ENCODE assay signal across 8 mouse cellular contexts in the genomic region with DNA sequence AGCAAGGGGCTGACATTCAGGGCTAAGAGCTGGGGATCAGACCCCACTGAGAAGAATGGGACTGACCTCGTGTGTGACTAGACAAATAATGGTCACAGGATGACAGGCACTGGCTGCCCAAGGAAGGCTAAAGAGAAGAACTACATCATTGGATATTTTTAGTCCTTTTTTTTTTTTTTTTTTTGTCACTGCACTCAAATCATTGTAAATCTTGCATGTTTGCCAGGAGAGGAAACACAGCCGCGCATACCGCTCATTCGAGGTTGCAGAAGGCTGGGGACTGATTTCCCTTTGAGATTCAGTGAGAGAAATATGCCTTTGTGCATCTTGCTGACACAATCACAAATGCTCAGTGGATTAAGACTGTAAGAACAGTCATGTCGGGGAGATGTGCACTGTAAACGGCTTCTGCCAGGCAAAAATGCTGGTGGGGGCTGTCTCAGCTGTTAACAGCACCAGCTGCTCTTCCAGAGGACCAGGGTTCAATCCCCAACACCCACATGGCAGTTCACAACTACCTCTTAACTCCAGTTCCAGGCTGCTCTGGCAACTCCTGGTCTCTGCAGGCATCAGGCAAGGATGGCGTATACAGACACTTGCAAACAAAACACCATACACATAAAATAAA. TPM values are rescaled to one million over a fixed set of nuclear protein-coding genes. Genes with fewer than 3 reads are reported as not detected.
A peak's percentile ranks its signal among the peaks of the same experiment; 100 is the strongest.
DNase-seq lines count a peak whose midpoint lies in the region; ATAC-seq lines count a peak whose summit lies in the region.

No protein-coding gene starts in this region.

- DNase-seq in kidney, adult 11 months, result peak; percentile 44
- no peak for DNase-seq in kidney, adult 18-20 months
- peak; percentile 62 for DNase-seq in adrenal gland, postnatal 14 days
- DNase-seq in cerebellum, adult 9-10 months, result no peak
- no peak for DNase-seq in gastrocnemius, adult 8-10 months (ENCODE audit: low spot score in 2 of 2)
- DNase-seq in gastrocnemius, postnatal 10 days, result no peak

- no peak overlapping the region for H3K4me3 ChIP-seq in heart, embryonic 12.5 days
- no peak overlapping the region for H3K4me3 ChIP-seq in limb, embryonic 15.5 days

- peak overlapping the region; percentile 39 for H3K4me2 ChIP-seq in heart, embryonic 12.5 days
- no peak overlapping the region for H3K4me2 ChIP-seq in limb, embryonic 15.5 days

- no peaks in the 10 kb centered on the region for H3K27me3 ChIP-seq in heart, embryonic 12.5 days (replicated peaks)
- H3K27me3 ChIP-seq in limb, embryonic 15.5 days, result no peaks in the 10 kb centered on the region

- no peak for ATAC-seq in heart, embryonic 12.5 days (ENCODE audit: insufficient number of reproducible peaks, low FRiP score)
- ATAC-seq in limb, embryonic 15.5 days (ENCODE audit: insufficient number of reproducible peaks, low FRiP score, low TSS enrichment, low read depth), result no peak

- H3K9me3 ChIP-seq in heart, embryonic 12.5 days (replicated peaks), result no peaks in the 10 kb centered on the region
- no peaks in the 10 kb centered on the region for H3K9me3 ChIP-seq in limb, embryonic 15.5 days

- H3K9ac ChIP-seq in heart, embryonic 12.5 days, result no peak overlapping the region; the same call in 1 of the 2 replicates
- no peak overlapping the region for H3K9ac ChIP-seq in limb, embryonic 15.5 days

- peak overlapping the region; percentile 84 for H3K27ac ChIP-seq in heart, embryonic 12.5 days (ENCODE audit: poor library complexity, severe bottlenecking)
- H3K27ac ChIP-seq in limb, embryonic 15.5 days, result peak overlapping the region; percentile 67

- H3K4me1 ChIP-seq in heart, embryonic 12.5 days (replicated peaks), result peaks cover 67% of the 10 kb centered on the region
- peaks cover 62% of the 10 kb centered on the region for H3K4me1 ChIP-seq in limb, embryonic 15.5 days

- no peaks in the 10 kb centered on the region for H3K36me3 ChIP-seq in heart, embryonic 12.5 days
- H3K36me3 ChIP-seq in limb, embryonic 15.5 days, result no peaks in the 10 kb centered on the region

- 24% methylated on average over 8 of the region's 8 CpGs for WGBS in heart, embryonic 12.5 days
- WGBS in limb, embryonic 15.5 days, result 36% methylated on average over 8 of the region's 8 CpGs

RNA-seq across cellular contexts. Expression of gene Rassf3, which starts 4.5 kb away (rescaled TPM):
- 40.1 and 41.1 TPM in 2 replicates for total RNA-seq in adrenal gland, postnatal 14 days (2021)
- 27.0 and 28.1 TPM in 2 replicates for polyA plus RNA-seq in heart, embryonic 12.5 days (2016; fragmentation: Nextera tagmentation; extraction: Ambion mirVana)
- polyA plus RNA-seq in limb, embryonic 15.5 days (2015; fragmentation: Nextera tagmentation; extraction: Ambion mirVana), result 17.3 and 17.8 TPM in 2 replicates
- 10 to 100 TPM; 23.3 to 43.2 (median 31.1) TPM for total RNA-seq in gastrocnemius, adult 8-10 months (2022)
- total RNA-seq in gastrocnemius, postnatal 10 days (2021), result 10 to 100 TPM; 53.4 to 54.4 TPM

Comparison
In these comparisons a context has a peak if more than half of its experiments do, and no peak if none do; other contexts are left out.
1. DNase-seq: peak in kidney, adult 11 months (single experiment) and adrenal gland, postnatal 14 days (single experiment); none in kidney, adult 18-20 months (single experiment), cerebellum, adult 9-10 months (single experiment), gastrocnemius, adult 8-10 months (0 of 2) and gastrocnemius, postnatal 10 days (single experiment).